Mouse (Mus musculus): ENCODE results near the gene Slc22a14.

- TF ChIP-seq CTCF (IDR thresholded peaks at IDR 0.05; ENCODE audit: low read depth, low read length): no peak
- TF ChIP-seq POLR2A (IDR thresholded peaks at IDR 0.05; ENCODE audit: borderline replicate concordance, low read depth, low read length): no peak
These were observed 11.4 kb downstream of the Slc22a14 start for GRCm38 (mm10) chr9:119353926-119354325.

Data from bone marrow macrophage, adult 2 months (primary cell).